Mouse (Mus musculus) intestine, embryonic 16.5 days (tissue): ENCODE data around the gene AI467606. TPM values are rescaled to one million over a fixed set of nuclear protein-coding genes. Genes with fewer than 3 reads are reported as not detected.

Source experiments
- ATAC-seq: fragments of 200-750 bp; cut with Nextera tagmentation; 2 replicates; pipeline ENCODE4 v1.8.0; 2017; ENCODE audit warnings: moderate TSS enrichment, moderate library complexity
- H3K27ac ChIP-seq: fragments of 300-500 bp; sonication (generic); 2 replicates; pipeline ENCODE4 v1.5.1; 2014; ENCODE audit warnings: mild to moderate bottlenecking, low read length
- H3K27me3 ChIP-seq: fragments of 300-500 bp; sonication (generic); replicated peaks from 2 replicates; pipeline ENCODE4 v1.6.1; 2014; ENCODE audit warnings: low read length, control low read depth, mixed read lengths; ENCODE audit not compliant: control insufficient read depth, insufficient read depth
- H3K36me3 ChIP-seq: fragments of 300-500 bp; sonication (generic); 2 replicates; pipeline ENCODE4 v1.6.1; 2014; ENCODE audit warnings: low read length, control low read depth; ENCODE audit not compliant: control insufficient read depth, insufficient read depth
- H3K4me1 ChIP-seq: fragments of 300-500 bp; sonication (generic); 2 replicates; pipeline ENCODE4 v1.6.1; 2014; ENCODE audit warnings: low read length, control low read depth, mixed read lengths; ENCODE audit not compliant: control insufficient read depth, insufficient read depth
- H3K4me2 ChIP-seq: fragments of 300-500 bp; sonication (generic); 2 replicates; pipeline ENCODE4 v1.6.1; 2014; ENCODE audit warnings: low read depth, low read length, control low read depth
- H3K4me3 ChIP-seq: fragments of 300-500 bp; sonication (generic); 2 replicates; pipeline ENCODE4 v1.5.1; 2014; ENCODE audit warnings: mild to moderate bottlenecking, low read length
- H3K9ac ChIP-seq: fragments of 300-500 bp; sonication (generic); 2 replicates; pipeline ENCODE4 v1.6.1; 2014; ENCODE audit warnings: low read depth, low read length
- H3K9me3 ChIP-seq: fragments of 300-500 bp; sonication (generic); 2 replicates; pipeline ENCODE4 v1.6.1; 2016; ENCODE audit warnings: low read length, control low read depth; ENCODE audit not compliant: control insufficient read depth
- WGBS: fragments of 180-500 bp; shearing (Covaris S2); extraction: QIAGEN DNeasy Blood & Tissue Kit; methylation state at CpG from one replicate; pipeline ENCODE4 v1.1.7; 2014; 5-methylcytosine and 5-hydroxymethylcytosine counted together
- polyA plus RNA-seq: library from polyadenylated mRNA; unstranded; fragments of >200 nt; fragmentation: Nextera tagmentation; extraction: Ambion mirVana; gene quantifications from 2 replicates; pipeline ENCODE4 v1.2.1, GENCODE M21; 2015

The AI467606 gene
- polyA plus RNA-seq, 1 experiment from 2014 or later, result 7.7 TPM

GRCm38 (mm10) chr7:127136181-127137071, 45.3 kb downstream of the AI467606 start:
- H3K27me3 ChIP-seq, result no peaks in the 10 kb centered on the region
- no peak overlapping the region for H3K4me3 ChIP-seq
- no peak for ATAC-seq
- H3K4me2 ChIP-seq, result no peak overlapping the region
- WGBS, result 82% methylated on average over 22 of the region's 22 CpGs
- H3K9ac ChIP-seq, result no peak overlapping the region
- no peaks in the 10 kb centered on the region for H3K4me1 ChIP-seq
- no peaks in the 10 kb centered on the region for H3K9me3 ChIP-seq
- no peaks in the 10 kb centered on the region for H3K36me3 ChIP-seq
- no peak overlapping the region for H3K27ac ChIP-seq

- no peaks in the 10 kb centered on the region for H3K4me1 ChIP-seq
- ATAC-seq, result no peak
- WGBS, result 63% methylated on average over 9 of the region's 9 CpGs
Observed at GRCm38 (mm10) chr7:127137262-127138017, 46.3 kb downstream of the AI467606 start, which contains the start of gene Spn. TSS of gene Spn (minus strand) at chr7:127137823.

GRCm38 (mm10) chr7:127139100-127139499, 47.9 kb downstream of the AI467606 start:
- H3K27ac ChIP-seq, result no peak overlapping the region
- ATAC-seq, result no peak
- H3K4me3 ChIP-seq, result no peak overlapping the region
- H3K4me1 ChIP-seq, result no peaks in the 10 kb centered on the region
- no peaks in the 10 kb centered on the region for H3K27me3 ChIP-seq
- no peak overlapping the region for H3K4me2 ChIP-seq
- no peaks in the 10 kb centered on the region for H3K36me3 ChIP-seq
- H3K9ac ChIP-seq, result no peak overlapping the region
- H3K9me3 ChIP-seq, result no peaks in the 10 kb centered on the region
- 86% methylated on average over 7 of the region's 7 CpGs for WGBS

More at GRCm38 (mm10) chr7:127137262-127138017, 46.3 kb downstream of the AI467606 start, which contains the start of gene Spn:
- Histone ChIP-seq H3K27me3 (no peaks in the 10 kb centered on the region), H3K36me3 (no peaks in the 10 kb centered on the region), H3K27ac (no peak within 1 kb of the TSS), H3K4me3 (no peak within 1 kb of the TSS), H3K9me3 (no peaks in the 10 kb centered on the region), H3K9ac (no peak within 1 kb of the TSS), H3K4me2 (no peak within 1 kb of the TSS)

- Histone ChIP-seq H3K4me3 (no peak overlapping the region), H3K9me3 (no peaks in the 10 kb centered on the region), H3K4me2 (no peak overlapping the region), H3K27me3 (no peaks in the 10 kb centered on the region), H3K4me1 (no peaks in the 10 kb centered on the region), H3K27ac (no peak overlapping the region), H3K36me3 (no peaks in the 10 kb centered on the region), H3K9ac (no peak overlapping the region)
- WGBS, result 59% methylated on average over 5 of the region's 5 CpGs
- ATAC-seq, result no peak
Observed at GRCm38 (mm10) chr7:127139562-127139961, 48.4 kb downstream of the AI467606 start.

- 68% methylated on average over 7 of the region's 7 CpGs for WGBS
- Histone ChIP-seq H3K4me3 (no peak overlapping the region), H3K36me3 (no peaks in the 10 kb centered on the region), H3K27me3 (no peaks in the 10 kb centered on the region), H3K27ac (no peak overlapping the region), H3K9ac (no peak overlapping the region), H3K9me3 (no peaks in the 10 kb centered on the region), H3K4me2 (no peak overlapping the region), H3K4me1 (no peaks in the 10 kb centered on the region)
- ATAC-seq, result no peak
Observed at GRCm38 (mm10) chr7:127140623-127141404, 49.7 kb downstream of the AI467606 start.

- Histone ChIP-seq H3K9ac (no peak overlapping the region), H3K36me3 (no peaks in the 10 kb centered on the region), H3K4me1 (no peaks in the 10 kb centered on the region), H3K4me2 (no peak overlapping the region), H3K27me3 (no peaks in the 10 kb centered on the region), H3K9me3 (no peaks in the 10 kb centered on the region), H3K27ac (no peak overlapping the region), H3K4me3 (no peak overlapping the region)
- ATAC-seq, result no peak
- 59% methylated on average over 2 of the region's 2 CpGs for WGBS
Observed at GRCm38 (mm10) chr7:127142214-127142613, 51.1 kb downstream of the AI467606 start.

GRCm38 (mm10) chr7:127142666-127143065, 51.5 kb downstream of the AI467606 start:
- Histone ChIP-seq H3K9ac (no peak overlapping the region), H3K4me2 (no peak overlapping the region), H3K4me3 (no peak overlapping the region), H3K9me3 (no peaks in the 10 kb centered on the region), H3K27ac (no peak overlapping the region), H3K36me3 (no peaks in the 10 kb centered on the region), H3K27me3 (no peaks in the 10 kb centered on the region), H3K4me1 (no peaks in the 10 kb centered on the region)
- WGBS, result 85% methylated on average over 4 of the region's 4 CpGs
- ATAC-seq, result no peak
